Mouse (Mus musculus) c-Kit-positive CD71-positive TER-119-positive erythroid progenitor cells, embryonic 14.5 days (primary cell): ENCODE data around the gene Lrch3.
"Not testable (repeated sequence)": the region's sequence is repeated elsewhere in the genome, so short reads cannot be mapped to it uniquely, and the experiment has no call there.

Experiments
- DNase-seq: peaks from one replicate; pipeline ENCODE4 v3.0.0-alpha.2; 2013; ENCODE audit warnings: low spot score

Gene Lrch3

DNA sequence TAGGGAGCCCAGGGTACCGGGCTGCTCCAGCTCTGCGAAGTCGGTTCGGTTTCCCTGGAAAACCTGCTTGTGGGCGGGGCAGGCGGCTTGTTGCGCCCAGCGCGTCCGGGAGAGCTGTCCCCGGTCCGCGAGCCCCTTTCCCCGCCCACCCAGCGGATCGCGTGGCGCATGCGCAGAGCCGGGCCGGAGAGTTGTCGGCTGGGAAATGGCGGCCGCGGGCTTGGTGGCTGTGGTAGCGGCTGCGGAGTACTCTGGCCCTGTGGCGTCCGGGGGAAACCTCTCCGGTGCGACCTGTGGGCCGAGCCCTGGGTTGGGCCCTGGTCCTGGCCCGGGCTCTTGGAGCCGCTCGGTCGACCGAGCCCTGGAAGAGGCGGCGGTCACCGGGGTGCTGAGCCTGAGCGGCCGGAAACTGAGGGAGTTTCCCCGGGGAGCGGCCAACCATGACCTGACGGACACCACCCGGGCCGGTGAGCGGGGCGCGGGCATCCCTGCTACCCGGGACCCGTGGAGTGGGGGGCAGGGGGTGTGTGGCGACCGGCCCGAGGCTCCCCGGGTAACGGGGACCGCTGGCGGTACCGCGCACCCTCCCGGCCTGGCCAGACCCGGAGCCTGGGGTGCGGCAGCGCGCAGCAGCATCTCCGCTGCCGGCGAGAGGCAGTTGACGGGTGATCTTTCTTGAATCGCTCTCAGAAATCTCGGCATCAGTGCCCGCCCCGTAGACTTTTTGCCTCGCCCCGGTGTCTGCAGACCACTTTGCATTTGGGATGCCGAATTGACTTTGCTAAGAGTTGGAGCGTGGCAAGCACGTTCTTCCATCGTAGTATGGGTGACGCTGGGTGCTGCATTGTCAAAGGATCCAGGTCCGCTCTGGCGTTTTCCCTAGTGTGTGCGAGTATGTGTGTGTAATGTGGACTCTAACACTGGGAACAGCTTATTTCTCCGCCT is at the start of gene Lrch3:
Lrch3 (plus strand) TSS at position 164 of the 945 bp plus-strand sequence.
- DNase-seq, result peak; percentile 89

DNA sequence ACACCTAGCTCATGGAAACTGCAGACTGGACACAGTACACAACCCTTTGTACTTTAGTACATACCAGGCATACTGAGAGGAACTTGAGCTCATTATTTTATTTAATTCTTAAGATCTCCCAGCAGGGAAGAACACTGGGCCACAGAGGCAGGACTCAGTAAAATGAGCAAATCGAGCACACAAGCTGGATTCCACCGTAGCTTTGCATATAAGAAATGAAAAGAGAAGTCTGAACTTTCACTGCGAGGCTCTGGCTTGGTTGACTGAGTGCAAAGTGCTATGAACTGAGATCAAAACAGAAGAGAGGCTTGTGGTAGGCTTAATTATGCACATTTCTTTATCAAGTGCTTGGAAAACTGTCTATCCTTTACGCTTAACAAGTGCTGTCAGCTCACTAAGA is 48.5 kb upstream of the Lrch3 start:
- no peak for DNase-seq

DNA sequence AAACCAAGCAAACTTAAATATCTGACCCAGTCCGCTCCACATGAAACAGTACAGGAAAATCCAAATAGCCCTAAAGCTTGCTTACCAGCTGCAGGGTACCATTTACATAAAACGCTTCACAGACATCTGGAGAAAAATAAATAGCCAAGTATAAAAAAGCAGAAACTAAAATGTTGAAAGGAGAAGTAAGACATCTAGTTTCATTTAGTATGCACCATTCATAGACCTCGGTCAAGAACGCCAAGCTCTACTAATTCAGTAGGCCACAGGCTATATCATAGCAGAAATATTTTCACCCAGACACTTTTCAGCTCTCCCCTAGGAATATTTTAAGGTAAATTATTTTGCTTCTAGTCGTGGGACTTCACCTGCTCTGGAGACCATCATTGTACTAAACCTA is 47.2 kb upstream of the Lrch3 start:
- DNase-seq, result no peak

DNA sequence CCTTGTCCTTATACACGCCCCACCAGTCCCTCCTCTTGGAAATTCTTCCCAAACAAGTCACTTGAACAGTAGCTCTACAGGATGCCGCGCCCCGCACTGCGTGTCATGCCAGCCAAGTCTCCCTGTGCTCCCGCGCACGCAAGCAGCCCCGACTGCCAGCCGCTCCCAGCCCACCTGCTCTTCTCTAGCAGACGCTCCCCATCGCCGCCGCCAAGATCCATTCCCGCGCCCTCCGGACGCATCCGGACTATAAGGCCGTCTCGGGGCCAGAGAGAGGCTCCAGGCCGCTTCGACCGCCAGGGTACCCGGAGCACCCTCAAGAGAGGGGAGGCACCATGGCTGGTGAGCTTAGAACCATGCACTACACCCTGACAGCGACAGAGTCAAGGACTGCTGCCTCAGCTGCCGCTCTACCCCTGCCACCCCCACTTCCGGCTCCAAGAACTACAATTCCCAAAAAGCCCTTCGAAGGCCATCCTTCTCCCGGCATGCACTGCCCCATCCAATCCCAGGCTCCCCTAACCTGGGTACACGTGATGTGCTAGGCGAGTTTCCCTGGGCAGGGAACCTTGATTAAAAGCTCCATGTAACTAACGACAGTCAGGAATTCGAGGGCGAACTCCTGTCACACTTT is 45.9 kb upstream of the Lrch3 start:
- peak; percentile 83 for DNase-seq

DNA sequence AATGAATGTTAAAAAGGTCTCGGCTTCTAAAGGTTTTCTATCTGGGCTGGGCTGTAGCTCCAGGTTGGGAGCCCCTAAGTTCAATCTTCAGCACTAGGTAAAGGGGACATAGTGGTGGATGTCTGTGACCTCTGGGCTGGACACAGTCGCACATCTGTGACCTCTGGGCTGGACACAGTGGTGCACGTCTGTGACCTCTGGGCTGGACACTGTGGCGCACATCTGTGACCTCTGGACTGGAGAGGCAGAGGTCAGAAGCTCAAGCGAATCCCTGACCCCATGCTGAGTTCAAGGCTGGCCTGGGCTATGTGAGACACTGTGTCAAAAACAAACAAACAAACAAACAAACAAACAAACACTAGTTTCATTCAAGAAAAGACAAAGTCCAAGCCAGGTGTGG is 43.7 kb upstream of the Lrch3 start:
- DNase-seq, result no peak

DNA sequence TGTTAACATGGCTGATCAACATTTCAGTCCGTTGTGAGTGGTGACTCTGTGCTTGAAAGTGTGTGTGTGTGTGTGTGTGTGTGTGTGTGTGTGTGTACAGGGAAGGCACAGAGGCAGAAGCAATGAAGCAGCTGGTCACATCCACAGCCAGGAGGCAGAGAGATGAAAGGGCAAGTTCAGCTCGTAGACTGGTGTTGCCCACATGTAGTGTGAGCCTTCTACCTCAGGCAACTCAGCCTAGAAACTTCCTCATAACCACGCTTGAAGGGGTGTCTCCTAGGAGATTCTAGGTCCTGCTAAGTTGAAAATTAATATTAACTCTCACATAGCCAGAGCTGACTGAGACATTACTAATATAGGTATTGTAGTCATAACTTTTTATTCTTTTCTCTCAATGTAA is 40.5 kb upstream of the Lrch3 start:
- DNase-seq, result no peak

DNA sequence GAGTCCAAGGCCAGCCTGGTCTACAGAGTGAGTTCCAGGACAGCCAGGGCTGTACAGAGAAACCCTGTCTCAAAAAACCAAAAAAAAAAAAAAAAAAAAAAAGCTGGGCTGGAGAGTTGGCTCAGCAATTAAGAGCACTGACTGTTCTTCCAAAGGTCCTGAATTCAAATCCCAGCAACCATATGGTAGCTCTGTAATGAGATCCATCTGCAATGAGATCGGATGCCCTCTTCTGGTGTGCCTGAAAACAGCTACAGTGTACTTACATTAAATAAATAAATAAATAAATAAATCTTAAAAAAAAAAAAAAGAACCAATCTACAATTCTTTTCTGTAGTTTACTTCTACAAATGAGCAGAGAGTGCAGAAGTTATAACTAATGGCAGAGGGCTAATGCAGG is 38.6 kb upstream of the Lrch3 start:
- DNase-seq, result not testable (repeated sequence)

DNA sequence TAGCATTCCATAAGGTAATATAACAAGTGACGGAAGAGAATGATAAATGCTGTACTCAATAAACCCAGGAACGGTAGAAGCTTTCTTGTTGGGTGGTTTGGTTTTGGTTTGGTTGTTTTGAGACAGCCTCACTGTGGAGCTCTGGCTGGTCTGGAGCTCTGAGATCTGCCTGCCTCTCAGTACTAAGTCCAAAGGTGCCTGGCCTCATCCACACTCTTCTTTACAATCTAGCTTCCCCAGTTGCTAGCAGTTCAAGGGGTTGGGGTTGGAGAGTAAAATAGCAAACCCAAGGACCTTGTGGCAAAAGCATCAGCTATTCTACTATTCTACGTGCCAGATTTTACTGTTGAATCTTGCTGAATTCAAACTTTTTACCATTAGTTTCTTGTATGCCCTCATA is 38.1 kb upstream of the Lrch3 start:
- no peak for DNase-seq

DNA sequence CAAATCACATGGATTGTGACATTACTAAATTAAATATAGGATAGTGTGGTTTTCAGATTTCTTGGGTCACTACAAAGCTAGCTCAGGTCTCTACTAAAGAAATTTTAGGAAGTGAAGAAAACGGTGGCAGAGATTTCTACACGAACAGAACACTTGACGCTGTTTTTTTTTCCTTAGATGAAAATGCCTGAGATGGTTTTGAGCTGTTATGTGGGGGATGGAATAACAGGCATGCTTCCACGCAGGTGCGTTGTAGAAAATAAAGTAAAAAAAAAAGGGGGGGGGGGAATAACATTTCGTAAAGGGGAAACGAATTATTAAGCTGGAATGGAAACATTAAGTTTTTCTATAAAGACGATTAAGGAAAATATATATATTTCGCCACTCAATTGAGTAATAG is 37.1 kb upstream of the Lrch3 start:
- DNase-seq, result no peak

DNA sequence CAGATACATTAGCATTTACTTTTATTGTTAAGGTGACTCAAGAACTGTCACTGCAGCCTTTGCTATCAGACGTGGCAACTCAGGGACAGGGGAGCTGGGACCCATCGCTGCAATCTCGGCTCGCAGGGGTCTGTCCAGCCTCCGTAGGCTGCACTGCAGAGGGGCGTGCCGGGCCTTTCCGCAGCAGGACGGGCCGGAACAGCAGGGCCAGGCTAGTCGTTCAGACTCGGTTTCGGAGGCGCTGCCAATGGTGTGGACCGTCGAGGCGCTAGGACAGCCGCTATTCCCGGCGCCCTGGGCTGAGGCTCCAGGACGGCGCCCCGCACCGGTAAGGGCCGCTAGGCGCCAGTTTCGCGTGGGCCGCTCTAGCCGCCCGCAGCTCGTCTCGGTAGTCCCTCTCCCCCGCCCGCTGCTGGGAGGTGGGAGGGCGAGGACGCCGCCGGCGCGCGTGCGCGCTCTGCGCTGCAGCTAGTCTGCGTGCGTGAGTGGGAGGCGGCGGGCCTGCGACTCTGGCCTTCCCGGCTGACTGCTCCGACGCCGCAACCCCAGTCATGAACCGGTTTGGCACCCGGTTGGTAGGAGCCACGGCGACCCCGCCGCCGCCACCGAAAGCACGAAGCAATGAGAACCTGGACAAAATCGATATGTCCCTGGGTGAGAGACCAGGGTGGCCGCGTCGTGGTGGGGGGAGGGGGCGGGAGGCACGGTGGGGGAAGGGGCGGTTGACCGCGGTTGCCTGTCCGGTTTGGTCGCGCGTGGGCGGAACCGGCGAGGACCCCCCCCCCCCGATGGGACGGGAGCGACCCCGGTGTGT is 36.4 kb upstream of the Lrch3 start, which contains the start of the genes Fyttd1 and Rubcn:
Fyttd1 (plus strand) TSS at position 158 of the 814 bp plus-strand sequence.
Rubcn (minus strand) TSS at position 424 of the 814 bp plus-strand sequence.
- peak; percentile 86 for DNase-seq

DNA sequence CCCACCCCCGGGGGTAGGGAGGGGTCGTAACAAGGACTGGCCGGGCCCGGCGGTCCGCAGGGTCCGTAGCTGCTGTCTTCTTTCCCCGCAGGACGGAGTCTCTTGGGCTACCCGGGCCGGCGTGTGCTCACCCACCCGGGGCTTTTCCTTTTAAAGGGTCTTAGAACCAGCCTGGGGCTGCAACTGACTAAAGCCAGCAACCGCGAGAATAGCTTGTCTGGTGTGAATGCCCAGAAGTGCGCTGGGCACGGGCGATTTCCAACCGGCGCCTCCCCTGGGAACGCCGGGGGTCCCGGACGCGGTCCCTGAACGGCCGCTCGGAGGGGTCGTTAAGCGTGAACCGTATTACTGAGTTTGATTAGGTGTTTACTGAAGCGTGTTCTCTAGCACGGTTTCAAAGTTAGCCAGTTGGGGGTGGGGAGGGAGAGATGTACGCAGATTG is 35.7 kb upstream of the Lrch3 start:
- DNase-seq, result no peak

DNA sequence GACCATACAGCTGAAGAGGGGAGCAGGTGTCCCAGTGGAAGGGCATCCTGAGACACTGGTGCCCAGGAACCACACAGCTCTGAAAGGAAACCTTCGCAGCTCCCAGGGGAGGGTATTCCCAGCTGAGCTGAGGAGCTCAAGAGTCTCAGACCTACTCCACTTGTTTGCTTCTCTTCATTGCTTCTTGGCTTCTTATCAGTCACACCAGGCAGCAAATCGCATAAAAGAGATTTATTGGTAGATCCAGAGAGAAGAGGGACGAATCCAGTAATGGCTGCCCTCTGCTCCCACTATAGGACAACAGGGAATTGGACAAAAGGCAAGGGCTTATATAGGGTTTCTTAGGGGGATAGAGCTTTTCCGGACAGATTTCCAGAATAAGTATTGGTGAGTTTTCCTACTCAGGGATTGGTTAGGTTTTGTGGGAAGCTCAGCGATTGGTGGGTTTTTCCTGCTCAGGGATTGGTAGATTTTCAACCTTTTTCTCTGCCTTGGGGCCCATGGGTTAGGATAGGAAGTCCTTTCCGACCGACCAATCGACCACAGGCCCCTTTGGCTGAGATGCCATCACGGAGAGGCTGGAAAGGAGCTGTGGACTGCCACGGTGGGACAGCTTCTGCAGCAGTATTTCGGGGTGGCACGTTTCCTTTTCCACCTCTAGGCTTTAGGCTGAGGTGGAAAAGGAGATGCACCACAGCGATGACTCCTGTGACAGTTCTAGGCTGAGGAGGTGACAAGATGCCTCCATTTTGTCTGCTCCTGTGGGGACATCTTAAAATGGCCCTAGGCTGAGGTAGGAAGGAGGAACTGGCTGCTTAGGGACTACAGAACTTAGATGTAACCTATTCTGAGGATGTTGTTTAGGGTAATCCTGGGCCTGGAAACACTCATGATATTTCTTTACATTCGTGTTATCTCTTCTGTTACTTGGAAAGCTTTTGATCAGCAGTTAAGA is 34.7 kb upstream of the Lrch3 start:
- DNase-seq, result no peak

DNA sequence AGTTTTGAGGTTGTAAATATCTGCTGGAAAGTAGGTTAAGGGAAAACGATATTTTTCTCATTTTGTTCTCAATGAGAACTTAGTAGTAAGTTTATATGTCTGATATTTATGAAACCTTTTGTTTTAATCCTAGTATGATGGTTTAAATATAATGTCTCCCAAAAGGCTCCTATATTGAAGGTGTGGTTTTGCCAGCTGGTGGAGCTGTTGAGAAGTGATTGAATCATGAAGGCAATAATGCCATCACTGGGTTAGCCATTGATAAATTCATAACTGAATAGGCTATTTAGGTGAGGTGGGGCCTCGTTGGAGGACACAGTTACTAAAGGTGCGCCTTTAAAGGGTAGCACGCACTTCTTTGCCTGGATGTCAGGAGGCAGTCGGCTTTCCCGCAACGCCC is 32.4 kb upstream of the Lrch3 start:
- DNase-seq, result no peak

DNA sequence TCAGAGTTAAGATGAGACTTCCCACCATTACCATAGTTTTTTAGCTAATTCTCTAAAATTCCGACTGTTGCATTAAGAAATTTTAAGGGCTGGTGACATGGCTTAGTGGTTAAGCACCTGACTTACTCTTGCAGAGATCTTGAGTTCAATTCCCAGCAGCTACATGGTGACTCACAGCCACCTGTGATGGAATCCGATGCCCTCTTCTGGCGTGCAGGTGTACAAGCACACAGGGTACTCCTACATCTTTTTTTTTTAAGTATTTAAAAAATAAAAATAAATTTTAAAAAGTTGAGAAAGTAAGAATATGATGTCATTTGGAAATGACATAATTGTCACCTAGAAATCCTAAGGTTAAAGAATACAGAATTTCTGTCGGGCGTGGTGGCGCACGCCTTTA is 25.9 kb upstream of the Lrch3 start:
- DNase-seq, result no peak

DNA sequence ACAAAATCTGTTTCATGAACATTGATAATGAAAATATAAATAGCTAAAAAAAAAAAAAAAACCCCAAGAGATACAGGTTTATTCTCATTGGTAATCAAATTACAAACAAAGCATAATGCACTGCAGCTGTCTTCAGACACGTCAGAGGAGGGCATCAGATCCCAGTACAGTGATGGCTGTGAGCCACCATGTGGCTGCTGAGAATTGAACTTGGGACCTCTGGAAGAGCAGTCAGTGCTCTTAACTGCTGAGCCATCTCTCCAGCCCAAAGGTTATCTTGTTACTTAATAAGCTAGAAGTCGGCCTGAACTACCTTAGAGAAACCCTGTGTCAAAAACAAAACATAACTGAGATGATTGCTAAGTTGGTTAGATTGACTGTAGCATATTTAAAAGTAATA is 24.0 kb upstream of the Lrch3 start:
- DNase-seq, result no peak

DNA sequence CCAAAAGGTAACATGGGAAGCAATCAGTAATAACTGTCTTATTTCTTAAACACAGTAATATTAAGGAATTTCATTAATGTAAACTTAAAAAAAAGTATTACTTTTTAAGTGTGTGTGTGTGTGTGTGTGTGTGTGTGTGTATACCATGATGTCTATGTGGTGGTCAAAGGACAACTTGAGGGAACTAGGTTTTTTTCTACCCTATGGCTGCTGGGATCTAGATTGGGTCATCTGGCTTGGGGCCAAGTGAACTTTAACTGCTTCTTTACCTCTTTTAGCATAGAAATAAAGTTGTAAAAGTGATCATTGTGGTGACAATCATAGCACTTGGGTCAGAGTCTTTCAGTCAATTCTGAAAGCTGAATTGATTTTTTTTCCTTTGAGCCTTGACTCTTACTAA is 17.8 kb upstream of the Lrch3 start:
- no peak for DNase-seq

DNA sequence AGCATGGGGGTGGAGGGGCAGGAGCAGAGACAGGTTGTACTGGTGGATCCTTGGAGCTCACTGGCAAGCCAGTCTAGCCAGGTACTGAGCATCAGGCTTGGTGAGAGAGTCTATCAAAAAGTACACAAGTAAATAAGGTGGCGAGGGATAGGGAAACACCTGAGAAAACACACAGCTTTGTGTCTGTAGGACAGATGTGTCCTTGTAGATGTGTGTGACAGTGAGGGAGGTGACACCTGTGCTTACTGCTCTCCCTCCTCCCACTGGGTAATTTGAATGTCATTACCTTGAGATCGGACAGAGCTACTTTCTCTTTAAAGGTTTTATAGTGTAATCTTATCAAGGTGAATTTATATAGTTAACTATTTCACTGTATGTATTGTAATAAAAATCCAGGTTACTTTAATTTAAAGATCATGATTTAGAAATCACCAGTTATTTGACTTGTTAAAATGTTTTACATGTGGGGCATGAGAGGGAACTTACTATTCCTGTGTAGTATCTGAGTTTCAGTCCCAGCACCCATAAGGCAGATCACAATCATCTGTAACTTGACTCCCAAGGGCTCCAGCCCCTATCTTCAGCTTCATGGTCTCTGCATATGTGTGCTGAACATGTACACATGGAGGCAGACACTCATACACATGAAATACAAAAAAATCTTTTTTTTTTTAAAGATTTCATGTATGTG is 12.4 kb upstream of the Lrch3 start:
- DNase-seq, result no peak

DNA sequence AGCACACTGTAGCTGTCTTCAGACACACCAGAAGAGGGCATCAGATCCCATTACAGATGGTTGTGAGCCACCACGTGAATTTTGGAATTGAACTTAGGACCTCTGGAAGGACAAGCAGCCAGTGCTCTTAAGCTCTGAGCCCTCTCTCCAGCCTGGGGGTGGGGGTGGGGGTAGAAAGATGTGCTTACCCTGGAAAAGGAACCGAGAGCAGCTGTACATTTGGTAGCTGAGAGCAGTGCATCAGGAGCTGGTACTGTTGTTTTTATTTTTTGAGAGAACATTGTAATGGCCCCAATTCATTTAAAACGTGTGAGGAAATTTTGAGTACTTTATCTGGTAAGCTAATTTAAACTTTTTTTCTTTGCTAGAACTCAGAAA is 11.9 kb upstream of the Lrch3 start:
- no peak for DNase-seq

DNA sequence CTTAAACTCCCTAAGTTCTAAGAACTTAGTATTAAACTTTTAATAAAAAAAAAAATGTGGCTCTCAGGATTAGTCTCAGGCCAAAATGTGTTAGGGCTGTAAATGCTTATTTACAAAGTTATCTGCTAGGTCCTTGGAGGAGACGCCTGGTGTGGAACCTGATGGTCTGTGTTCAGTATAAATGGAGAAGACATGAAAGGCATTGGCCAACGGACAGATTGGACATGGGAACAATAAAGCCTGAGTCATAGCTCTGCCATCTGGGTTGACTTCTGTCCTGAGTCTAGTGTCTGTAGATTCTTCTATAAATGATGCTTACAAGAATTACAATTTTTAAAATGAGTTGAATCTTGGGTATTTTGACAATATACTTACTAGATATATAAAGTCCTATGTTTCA is 7.7 kb upstream of the Lrch3 start:
- no peak for DNase-seq

DNA sequence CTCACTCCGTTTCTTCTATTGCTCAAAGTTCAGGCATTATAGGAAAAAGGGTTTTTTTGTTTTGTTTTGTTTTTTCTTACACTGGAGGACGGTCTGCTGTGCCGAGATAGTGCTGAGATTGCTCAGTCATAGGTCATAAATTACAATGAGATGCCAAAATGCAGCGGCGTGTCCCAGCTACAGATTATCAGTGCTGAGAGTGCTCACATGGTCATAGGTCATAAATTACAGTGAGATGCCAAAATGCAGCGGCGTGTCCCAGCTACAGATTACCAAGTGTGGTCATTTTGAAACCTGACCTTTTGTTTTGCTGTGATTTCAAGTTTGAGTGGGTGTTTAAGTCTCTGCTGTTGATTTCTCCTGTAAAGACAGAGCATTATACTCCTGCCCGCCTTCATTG is 7.2 kb upstream of the Lrch3 start:
- DNase-seq, result no peak

DNA sequence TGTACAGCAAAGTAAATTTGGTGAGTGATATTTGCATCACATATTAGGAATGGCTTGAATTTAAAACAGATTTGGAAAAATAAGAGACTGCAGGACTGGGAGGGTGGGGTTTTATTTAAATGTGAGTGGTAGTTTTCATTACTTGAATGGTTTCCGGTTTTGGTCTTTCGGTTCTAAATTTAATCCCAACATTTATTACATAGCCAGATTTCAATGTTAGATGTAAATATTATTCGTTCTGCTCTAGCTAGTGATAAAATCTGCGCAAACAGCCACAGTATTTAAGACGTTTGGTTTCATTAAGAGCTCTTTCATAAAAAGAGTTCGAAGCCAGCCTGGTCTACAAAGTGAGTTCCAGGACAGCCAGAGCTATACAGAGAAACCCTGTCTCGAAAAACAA is 688 bp upstream of the Lrch3 start:
- no peak for DNase-seq
